Mouse (Mus musculus) left cerebral cortex, postnatal 14 days (tissue): ENCODE results near the gene Gsap. TPM values are rescaled to one million over a fixed set of nuclear protein-coding genes. Genes with fewer than 3 reads are reported as not detected.
"Not testable (repeated sequence)": the region's sequence is repeated elsewhere in the genome, so short reads cannot be mapped to it uniquely, and the experiment has no call there.

ENCODE experiments used
- DNase-seq, 2 experiments: peaks; one replicate each; pipeline ENCODE4 v3.0.0; 2021 to 2022; ENCODE audit warnings: low spot score in 2 of 2, mixed read lengths in 1 of 2
- intact Hi-C: fragments of 180-260 bp; cut with DNase I; formaldehyde crosslinking; loops from one replicate; pipeline ENCODE4 v1.15.1; 2025
- long read RNA-seq, 2 experiments: library from polyadenylated mRNA; stranded (forward); transcript quantifications; one replicate each; pipeline ENCODE4 v2.0.0; 2021
- total RNA-seq, 2 experiments: library from RNA; stranded (reverse); gene quantifications; 2 replicates each; pipeline ENCODE4 v1.2.3; 2021

Gene Gsap
- 1 to 10 TPM; 3.5 to 4.7 TPM for total RNA-seq
- long read RNA-seq, experiment 1, partial matches to known transcripts = 0 of 7 reads
- long read RNA-seq, experiment 1, other reads (novel, unspliced or antisense) = 4 of 7 reads
- long read RNA-seq, experiment 2, partial matches to known transcripts = 0 of 3 reads
- long read RNA-seq, experiment 2, other reads (novel, unspliced or antisense) = 2 of 3 reads

DNA sequence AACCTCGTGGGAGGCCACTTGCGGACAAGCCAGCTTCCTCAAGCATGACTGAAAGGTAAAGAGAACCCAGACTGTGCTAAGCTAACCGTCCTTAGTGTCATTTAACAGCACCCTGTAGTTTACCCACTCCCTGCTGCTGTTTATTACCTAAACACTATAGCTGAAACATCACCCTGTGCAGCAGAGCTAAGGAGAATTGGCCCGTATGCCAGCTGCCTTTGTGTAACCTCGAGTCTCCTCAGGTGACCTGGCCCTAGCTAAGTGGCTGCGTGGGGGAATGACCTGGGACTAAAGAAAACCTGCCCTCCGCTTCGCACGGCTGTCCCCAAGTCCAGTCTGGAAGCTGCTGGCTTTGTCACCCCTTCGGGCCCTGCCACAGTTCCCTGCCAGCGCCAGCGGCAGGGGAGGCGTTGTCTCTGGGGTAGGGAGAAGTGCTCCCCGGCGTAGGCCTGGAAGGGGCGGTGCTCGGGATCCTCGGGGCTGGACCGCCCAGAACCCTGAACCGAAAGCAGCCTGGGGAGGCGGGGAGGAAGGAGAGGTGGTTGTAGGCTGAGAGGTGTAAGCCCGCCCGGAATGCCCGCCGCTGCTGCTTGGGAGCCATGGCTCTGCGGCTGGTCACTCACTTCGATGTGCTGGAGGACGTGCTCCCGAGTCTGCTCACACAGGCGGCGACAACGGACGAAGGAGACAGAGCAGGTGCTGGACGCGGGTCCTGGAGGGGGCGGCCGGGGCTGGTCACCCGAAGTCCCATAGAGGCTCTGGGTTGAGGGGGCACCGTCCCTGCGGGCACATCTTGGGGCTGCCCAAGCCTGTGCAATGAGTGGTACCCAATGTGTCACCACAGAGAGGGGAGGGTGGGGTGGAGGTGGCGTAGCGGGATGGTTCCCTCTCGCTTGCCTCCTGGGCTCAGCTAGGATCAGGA, at the start of gene Gsap:
TSS of gene Gsap (plus strand) at position 492 of the 922 bp plus-strand sequence.
- DNase-seq = peak; percentile 10 to 37
- intact Hi-C loops = no loop called here

DNA sequence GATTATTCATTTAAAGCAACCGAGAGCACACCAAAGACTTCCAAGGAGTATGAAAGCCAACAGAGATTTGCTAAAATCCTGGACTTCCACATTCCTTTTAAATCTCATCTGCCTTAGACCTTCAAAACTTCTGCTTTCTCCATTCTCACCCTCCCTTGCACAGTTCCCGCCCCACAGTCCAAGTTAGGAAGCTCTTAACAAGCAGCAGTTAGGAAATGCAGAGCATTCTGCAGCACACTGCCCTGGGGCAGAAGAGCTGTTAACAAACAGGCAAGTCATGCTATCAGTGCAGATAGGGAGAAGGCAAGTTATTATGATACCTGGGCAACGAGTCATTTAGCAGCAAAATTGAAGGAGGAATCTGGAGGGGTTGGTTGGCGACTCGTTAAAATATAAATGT, 49.5 kb upstream of the Gsap start:
- no peak for DNase-seq
- intact Hi-C loops = no loop called here

DNA sequence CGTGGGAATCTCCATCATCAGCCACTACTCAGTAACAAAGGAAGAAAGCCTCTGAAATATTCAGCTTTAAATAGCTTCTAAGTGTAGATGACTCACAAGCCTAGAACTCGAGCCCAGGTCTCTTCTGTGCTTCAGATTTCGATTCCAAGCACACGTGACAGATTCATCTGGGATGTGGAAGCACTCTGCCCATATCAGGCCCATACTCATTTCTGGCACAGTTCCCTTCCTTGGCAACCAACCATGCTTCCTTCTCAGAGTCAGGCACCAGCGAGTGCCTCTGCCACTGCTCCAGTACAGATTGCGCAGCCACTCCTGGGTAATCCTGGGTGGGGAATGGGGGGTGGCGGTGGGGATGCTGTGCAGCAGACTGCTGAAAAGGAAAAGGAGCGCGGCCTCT, 46.5 kb upstream of the Gsap start:
- peak; percentile 77 to 91 for DNase-seq
- intact Hi-C loops = no loop called here

GRCm38 (mm10) chr5:21141133-21141551, 44.9 kb upstream of the Gsap start:
- peak in 1 of 2 experiments; percentile 16 for DNase-seq
- intact Hi-C loops = not testable (repeated sequence)

- intact Hi-C loops = no loop called here
- DNase-seq = no peak
These were observed 44.4 kb upstream of the Gsap start for GRCm38 (mm10) chr5:21141626-21142025.

- DNase-seq = no peak
- intact Hi-C loops = no loop called here
These were observed 43.0 kb upstream of the Gsap start for GRCm38 (mm10) chr5:21143032-21143431.

DNA sequence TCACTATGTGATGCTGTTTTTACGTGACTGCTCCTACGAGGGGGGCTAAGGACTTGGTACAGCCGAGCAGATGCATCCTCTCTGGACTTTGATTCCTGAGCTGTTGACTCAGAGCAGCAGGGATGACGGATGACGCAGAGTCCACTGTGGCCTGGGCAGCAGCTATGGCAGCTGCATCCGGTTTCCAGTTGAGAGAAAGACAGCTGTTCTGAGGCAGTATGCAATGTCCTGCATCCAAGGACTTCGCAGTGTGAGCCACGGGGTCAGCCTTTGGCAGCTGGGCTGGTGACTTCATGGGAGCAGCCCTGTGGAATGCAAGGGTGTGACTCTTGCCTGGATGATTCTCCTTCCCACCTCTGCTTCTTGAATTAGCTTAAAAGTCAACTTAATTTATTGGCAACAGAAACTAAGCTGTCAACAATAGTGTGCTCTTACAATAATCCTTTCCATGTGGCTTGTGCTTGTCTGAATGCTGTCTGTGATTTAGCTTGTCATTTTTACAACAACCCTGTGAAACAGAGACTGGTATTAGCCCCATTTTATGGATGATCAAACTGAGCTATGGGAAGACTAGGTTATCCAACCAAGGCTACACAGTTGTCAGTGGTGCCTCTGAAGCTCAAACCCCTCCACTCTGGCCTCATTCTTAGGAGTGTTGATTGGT, 41.4 kb upstream of the Gsap start:
- intact Hi-C loops = no loop called here
- DNase-seq = no peak

DNA sequence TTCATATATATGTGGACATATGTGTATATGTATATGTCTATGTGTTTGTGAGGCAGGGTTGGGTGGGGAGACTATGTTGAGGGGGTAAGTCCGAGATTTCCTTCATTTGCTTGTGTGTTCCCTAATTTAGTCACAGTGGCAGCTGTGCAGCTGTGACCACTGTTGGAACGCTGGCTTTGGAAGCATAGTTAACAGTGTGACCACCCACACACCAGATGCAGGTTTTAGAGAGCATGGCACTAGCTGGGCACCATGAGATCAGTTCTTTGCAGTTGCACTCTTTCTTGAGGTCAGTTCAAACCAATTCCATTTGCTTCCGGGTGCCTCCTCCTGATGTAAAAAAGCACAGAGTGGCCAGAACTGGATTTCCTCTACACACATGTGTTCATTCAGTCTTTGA, 37.7 kb upstream of the Gsap start:
- intact Hi-C loops = no loop called here
- DNase-seq = no peak

DNA sequence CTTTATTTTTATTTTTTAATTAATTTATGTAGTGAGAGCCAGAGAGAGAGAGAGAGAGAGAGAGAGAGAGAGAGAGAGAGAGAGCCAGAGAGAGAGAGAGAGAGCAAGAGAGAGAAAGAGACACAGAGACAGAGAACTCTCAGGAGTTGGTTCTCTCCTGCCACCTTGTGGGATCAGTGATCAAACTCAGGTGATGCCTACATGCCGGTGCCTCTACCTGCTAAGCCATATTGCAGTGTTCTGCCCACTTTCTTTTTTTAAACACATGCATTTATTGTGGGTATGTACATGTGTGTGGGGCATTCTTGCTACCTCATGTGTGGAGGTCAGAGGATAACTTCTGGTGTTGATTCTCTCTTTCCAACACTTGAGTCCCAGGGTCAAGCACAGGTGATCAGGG, 32.4 kb upstream of the Gsap start:
- intact Hi-C loops = no loop called here
- no peak for DNase-seq

DNA sequence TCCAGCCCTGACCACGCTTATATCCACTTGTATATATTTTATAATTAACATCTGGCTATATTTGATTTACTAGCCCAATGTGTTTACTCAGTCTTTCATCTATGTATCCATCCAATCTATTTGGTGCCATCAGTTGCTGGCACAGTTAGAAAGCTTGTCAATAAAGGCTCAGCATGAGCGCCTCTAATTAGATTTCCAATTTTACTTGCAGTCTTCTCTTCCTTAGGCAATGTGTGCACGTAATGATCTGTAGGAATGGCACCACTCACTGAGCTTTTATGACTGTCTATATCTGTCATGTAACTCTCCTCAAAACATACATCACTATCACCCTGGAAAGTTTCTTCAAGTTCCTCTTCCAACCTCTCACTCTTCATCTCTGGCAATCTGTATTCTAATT, 29.3 kb upstream of the Gsap start:
- intact Hi-C loops = no loop called here
- DNase-seq = no peak

GRCm38 (mm10) chr5:21159536-21159935, 26.5 kb upstream of the Gsap start:
- no peak for DNase-seq
- intact Hi-C loops = no loop called here

DNA sequence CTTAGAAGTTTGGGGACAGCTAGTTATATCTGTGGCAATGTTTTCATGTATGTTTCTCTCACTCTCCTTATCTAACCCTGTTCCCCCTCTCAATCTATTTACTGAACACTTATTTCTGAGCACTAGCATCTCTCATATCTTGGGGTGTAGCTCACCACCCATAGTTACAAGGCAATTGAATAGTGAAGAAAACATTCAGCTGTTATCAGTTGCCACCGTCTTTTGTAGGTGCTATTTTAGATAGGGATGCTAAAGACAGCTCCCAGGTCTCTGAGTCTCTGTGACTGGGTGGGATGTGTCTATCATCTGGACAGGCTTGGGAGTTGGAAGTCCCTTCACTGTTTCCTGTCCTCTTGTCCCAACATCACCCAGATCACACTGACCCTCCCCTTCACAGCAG, 25.3 kb upstream of the Gsap start:
- DNase-seq = no peak
- intact Hi-C loops = no loop called here

GRCm38 (mm10) chr5:21163421-21163820, 22.6 kb upstream of the Gsap start:
- no peak for DNase-seq
- intact Hi-C loops = no loop called here

- intact Hi-C loops = no loop called here
- peak; percentile 34 to 54 for DNase-seq
These were observed 17.2 kb upstream of the Gsap start for GRCm38 (mm10) chr5:21168689-21169345.

DNA sequence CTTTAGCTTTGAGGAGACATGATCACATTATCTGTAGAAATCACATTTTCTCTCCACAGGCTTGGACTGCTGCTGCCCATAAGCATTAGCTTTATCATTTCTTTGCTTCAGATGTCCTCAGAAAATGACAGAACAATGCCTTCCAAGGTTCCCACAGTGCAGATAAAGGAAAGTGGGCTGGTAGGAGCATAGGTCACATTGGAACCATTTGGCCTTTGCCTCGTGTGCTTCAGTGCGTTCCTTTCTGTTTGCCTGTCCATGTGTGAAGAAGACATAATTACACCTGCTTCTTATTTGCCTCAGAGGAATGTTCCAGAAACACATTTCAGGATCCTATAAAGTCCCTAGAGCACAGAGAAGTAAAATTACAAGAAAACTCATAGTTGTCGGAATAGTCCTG, 16.7 kb upstream of the Gsap start:
- intact Hi-C loops = no loop called here
- DNase-seq = no peak

DNA sequence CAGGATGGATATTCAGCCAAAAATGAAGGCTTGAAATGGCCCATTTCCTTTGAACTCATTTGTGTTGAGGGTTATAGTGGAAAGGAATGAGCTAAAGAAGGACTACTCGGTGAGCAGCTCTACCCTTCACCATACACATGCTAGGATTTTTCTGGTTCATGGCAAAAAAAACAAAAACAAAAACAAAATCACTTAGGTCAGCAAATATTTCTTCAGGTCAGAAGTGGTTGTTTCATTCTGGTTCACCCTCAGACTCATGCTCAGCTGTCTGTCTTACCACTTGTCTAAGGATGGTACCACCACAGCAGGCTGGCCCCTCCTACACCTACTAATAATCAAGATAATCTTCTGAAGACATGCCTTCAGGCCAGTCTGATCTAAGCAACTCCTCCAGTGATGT, 16.2 kb upstream of the Gsap start:
- no peak for DNase-seq
- intact Hi-C loops = no loop called here

- DNase-seq = no peak
- intact Hi-C loops = no loop called here
These were observed 15.6 kb upstream of the Gsap start for GRCm38 (mm10) chr5:21170440-21170839.

- DNase-seq = no peak
- intact Hi-C loops = no loop called here
These were observed 15.2 kb upstream of the Gsap start for GRCm38 (mm10) chr5:21170898-21171297.

DNA sequence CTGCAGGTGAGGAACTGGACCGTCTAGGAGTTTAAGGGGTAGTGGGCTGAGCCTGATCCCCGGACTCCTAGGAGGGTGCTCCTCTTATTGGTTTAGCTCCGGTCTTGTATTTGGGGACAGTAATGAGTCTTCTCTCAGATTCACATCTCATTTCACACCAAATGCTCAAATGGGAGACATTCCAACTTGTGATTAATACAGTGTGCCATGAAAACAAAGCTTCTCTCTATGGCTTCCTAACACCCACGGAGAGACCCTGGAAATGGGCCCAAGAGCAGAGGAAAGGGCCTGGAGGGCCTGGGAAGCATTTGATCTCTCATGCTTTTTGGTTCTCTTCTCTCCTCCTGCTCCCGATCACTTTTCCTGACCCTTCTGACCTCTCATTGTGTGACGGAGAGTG, 14.7 kb upstream of the Gsap start:
- DNase-seq = peak in 1 of 2 experiments; percentile 18
- intact Hi-C loops = no loop called here

GRCm38 (mm10) chr5:21172316-21172715, 13.7 kb upstream of the Gsap start:
- peak in 1 of 2 experiments; percentile 11 for DNase-seq
- intact Hi-C loops = no loop called here
